Mouse (Mus musculus) embryo, embryonic 9.5 days (tissue): ENCODE results near the gene Htr7.

ENCODE experiments used
- DNase-seq: peaks from one replicate; pipeline ENCODE4 v3.0.0-alpha.2; 2017; ENCODE audit errors: extremely low spot score

The Htr7 gene

DNA sequence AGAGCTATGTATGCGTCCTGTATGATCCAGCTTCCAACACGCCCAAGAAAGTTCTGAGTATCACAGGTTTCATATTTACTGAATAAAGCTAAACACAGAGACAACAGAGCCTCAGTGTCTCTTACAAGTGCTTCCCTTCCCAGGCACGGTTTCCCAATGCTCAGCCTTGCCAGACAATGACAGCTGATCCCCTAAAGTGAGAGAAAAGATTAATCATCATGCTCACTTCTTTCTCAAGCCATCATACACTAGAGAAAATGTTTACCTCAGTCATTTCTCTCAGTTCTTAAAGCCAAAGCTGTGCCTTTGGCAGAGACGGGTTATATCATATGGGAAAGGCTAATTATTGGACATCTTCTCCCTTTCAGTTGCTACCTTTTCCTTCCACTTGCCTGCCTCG lies 99.7 kb downstream of the Htr7 start:
- DNase-seq: no peak

DNA sequence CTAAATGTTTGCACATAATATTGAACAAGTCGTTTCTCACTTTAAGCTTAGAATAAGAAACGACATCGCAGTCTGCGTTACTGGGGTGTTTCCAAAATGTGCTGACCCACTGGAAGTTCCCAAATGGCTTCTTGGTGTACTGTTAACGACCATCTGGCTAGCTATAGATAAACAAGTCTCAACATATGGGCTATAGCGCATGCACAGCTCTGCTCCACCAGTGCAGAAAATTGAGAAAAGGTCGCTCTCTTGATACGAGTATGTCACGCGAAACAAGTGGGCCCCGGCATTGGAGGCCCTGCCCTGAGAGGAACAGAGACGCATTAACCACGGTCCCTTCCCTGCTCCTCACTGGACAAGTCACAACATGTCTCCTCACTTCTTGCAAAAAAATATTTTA lies 101.6 kb downstream of the Htr7 start:
- DNase-seq: no peak

DNA sequence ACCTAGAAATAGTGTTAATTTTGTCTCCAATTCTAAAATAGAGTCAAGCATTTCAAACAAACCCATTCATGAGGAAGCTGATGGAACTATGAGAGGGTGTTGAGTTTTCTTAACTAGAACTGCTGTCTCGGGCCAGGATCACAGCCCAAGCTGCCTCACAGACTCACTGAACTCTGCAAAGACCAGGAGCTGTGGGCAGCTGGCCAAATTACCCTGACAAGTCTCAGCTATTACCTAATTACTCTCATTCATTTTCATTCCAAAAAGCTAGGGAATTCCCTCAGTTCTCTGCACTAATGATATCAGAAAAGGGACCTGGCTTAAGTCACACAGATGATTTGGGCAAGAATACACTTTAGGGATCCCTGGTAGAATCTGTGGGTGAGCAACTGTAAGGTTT lies 107.4 kb downstream of the Htr7 start:
- DNase-seq: no peak

DNA sequence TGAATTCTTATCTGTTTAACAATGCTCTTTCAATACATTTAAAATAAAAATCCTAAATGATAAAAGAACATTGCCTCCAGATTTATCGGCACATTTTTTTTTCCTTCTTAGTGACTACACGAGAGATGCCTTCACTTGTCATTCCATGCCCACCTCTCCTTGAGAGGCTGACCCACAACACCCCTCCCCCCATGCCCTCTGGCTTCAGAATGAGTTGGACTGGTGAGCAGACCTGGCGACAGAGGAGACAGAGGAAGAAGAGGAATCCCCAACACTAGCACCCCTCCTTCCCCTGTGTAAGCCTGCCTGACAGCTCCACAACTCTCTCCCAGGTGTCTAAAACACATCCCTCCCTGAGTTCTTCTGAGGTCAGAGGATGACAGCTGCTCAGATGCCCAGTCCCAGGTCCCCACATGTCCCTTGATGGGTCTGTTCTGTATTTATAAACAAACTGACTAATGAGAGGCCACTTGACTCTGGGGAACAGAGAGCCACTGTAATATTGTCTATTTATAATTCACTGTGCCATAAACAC lies 132.3 kb downstream of the Htr7 start:
- no peak for DNase-seq

DNA sequence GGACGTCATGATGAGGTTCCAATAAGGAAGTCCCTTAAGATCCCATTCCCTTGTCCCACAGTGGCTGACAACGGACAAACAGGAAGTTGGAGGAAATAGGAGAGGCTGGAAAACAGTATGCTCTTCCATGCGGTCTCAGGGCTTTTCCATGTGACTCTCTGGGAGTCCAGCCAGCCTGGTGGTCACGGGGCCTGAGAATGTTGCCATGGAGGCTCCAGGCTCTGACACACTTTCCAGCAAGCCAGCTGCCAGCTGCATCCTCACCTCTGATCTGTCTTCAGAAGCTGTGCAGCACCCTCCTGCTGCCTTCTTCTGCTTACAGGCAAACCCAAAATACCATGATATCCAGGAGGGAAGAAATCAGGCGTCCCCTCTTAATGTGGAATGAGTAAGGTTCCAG lies 132.9 kb downstream of the Htr7 start:
- no peak for DNase-seq
